Mouse (Mus musculus) left cerebral cortex, postnatal 4 days (tissue): Measurements from ENCODE around the gene Polr3gl. TPM values are rescaled to one million over a fixed set of nuclear protein-coding genes. Genes with fewer than 3 reads are reported as not detected.

Experiments used
- DNase-seq: peaks from one replicate; pipeline ENCODE4 v3.0.0-alpha.2; 2022
- intact Hi-C: fragments of 180-260 bp; cut with DNase I; formaldehyde crosslinking; loops from one replicate; pipeline ENCODE4 v1.15.1; 2025
- total RNA-seq, 2 experiments: library from RNA; stranded (reverse); gene quantifications; 2 replicates each; pipeline ENCODE4 v1.2.3; 2021

Polr3gl gene
- total RNA-seq, 2 experiments from 2014 or later, result 28.0 to 28.1 TPM

GRCm38 (mm10) chr3:96575272-96575984 is 18.6 kb downstream of the Polr3gl start:
- intact Hi-C loops, result no loop called here
- no peak for DNase-seq

GRCm38 (mm10) chr3:96573611-96574511 is 20.1 kb downstream of the Polr3gl start:
- no peak for DNase-seq
- intact Hi-C loops, result no loop called here

GRCm38 (mm10) chr3:96571896-96572698 is 21.9 kb downstream of the Polr3gl start:
- no peak for DNase-seq
- intact Hi-C loops, result no loop called here

- no peak for DNase-seq
- intact Hi-C loops, result no loop called here
These were observed 22.6 kb downstream of the Polr3gl start for GRCm38 (mm10) chr3:96571336-96571735.

DNA sequence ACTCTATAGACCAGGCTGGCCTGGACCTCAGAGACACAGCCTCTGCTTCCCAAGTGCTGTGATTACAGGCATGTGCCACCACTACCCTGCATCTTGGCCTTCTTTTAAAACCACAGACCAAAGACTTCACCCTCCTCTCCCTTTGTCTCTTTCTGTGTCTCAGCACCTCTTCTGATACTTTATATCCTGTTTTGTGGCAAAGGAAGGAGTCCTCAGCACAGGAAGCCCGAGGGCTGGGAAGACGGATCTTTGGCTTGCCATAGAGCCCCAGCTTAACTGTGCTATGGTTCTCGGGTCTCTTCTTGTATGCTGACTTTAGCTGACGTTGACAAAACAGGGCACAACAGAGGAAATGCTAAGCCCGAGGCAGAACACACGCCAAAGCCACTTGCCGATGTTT is 23.3 kb downstream of the Polr3gl start:
- DNase-seq, result no peak
- intact Hi-C loops, result no loop called here

DNA sequence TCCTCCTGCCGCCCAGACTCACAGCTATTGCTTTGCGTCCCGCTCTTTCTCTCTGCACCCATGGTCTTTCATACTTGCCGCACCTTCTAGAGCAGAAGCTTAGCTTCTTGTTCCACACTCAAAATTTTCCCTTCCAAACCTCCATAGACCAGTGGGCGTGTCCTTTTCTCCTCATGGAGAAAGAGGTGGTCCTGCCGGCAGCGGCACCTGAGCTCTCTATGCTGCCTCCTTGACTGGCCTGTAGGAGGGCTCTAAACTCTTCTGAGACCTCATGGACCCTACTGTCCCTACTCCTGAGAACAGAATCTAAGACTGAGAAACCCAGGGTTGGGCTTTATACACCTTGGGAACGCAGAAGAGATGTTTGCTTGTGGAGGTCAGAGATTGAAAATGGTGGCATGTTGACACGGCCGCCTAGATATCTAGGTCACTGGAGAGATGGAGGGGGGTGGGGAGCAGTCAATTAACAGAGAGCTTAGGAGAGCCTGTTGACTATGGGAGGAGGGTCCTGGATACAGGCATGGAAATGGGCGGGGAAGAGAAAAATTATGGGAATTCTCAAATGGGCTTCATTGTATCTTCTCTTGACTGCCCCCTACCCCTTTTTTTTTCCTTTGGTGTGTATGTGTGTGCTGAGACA is 23.9 kb downstream of the Polr3gl start:
- intact Hi-C loops, result no loop called here

GRCm38 (mm10) chr3:96569506-96569905 is 24.5 kb downstream of the Polr3gl start:
- intact Hi-C loops, result no loop called here
- no peak for DNase-seq

More for the DNA sequence above, 23.9 kb downstream of the Polr3gl start:
- DNase-seq, result no peak

- DNase-seq, result no peak
- intact Hi-C loops, result no loop called here
These were observed 25.4 kb downstream of the Polr3gl start for GRCm38 (mm10) chr3:96568605-96569004.

DNA sequence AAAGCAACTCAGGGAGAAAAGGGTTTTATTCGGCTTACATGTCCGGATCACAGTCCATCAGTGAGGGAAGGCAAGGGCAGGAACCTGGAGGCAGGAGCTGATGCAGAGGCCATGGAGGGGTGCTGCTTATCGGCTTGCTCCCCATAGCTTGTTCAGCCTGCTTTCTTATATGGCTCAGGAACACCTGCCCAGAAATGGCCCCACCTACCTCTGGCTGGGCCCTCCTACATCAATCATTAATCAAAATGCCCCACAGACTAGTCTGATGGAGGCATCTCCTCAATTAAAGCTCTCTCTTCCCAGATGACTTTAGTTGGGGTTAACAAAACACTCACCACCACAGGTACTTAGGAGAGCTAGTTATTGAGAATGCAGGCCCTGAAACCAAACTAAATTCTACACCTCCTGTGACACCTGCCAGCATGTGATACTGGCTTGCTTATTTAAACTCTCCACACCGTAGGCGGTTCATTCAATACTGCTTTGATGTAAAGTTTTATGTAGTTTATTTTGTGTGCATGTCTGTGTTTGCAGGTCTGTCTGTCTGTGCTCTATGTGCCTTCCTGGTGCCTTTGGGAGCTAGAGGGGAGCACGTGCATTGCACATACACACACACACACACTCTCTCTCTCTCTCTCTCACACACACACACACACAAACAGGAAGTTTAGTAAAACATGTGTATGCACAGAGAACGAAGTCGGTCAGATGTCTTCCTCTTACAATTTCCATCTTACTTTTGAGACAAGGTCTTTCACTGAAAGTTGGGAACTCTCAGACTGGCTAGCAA is 27.1 kb downstream of the Polr3gl start:
- no peak for DNase-seq
- intact Hi-C loops, result no loop called here

GRCm38 (mm10) chr3:96565105-96565504 is 28.9 kb downstream of the Polr3gl start:
- DNase-seq, result no peak
- intact Hi-C loops, result no loop called here

GRCm38 (mm10) chr3:96564633-96565032 is 29.3 kb downstream of the Polr3gl start:
- no peak for DNase-seq
- intact Hi-C loops, result no loop called here

DNA sequence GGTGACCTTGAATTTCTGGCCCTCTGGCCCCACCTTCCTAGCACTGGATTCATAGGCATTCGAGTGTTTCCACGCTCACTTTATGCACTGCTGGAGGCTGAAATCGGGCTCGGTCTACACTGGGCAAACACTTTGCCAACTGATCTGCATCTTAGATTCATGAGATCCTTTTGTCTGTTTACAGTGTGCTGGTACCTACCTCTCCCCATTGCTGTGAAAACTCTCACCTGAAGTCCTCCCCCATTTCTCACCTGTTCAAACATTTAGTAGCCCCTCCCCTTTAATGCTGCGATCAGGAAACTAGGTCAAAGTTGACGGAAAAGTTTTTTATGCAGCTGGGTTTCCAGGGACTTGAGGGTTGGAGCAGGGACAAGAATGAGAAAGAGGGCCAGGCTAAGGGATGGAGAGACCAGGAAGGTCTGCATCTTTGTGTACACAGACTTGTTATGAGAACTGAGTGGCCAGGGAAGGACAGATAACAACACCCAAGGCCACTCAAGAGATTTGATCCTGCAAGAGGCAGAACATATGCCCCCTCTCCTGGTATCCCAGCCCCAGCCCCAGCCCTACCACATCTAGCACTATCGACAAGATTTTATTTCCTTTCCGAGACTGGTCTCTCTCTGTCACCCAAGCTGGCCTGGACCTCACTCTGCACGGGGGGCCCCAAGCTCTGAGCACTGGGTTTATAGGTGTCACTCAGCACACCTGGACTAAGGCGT is 29.9 kb downstream of the Polr3gl start:
- no peak for DNase-seq
- intact Hi-C loops, result no loop called here

DNA sequence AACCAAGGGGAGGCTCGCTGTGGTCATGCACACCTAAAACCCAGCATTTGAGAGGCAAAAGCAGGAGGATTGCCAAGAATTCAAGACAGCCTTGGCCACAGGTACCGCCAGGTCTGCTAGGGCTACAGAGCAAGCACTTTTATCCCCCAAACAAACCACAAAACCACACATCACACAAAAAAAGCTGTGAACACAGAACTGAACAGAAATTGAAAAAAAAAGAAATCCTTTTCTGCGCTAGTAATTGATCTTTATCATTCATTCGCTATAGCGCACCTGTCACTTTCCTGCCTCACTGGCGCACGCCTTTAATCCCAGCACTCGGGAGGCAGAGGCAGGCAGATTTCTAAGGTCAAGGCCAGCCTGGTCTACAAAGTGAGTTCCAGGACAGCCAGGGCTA is 30.7 kb downstream of the Polr3gl start:
- no peak for DNase-seq
- intact Hi-C loops, result no loop called here

DNA sequence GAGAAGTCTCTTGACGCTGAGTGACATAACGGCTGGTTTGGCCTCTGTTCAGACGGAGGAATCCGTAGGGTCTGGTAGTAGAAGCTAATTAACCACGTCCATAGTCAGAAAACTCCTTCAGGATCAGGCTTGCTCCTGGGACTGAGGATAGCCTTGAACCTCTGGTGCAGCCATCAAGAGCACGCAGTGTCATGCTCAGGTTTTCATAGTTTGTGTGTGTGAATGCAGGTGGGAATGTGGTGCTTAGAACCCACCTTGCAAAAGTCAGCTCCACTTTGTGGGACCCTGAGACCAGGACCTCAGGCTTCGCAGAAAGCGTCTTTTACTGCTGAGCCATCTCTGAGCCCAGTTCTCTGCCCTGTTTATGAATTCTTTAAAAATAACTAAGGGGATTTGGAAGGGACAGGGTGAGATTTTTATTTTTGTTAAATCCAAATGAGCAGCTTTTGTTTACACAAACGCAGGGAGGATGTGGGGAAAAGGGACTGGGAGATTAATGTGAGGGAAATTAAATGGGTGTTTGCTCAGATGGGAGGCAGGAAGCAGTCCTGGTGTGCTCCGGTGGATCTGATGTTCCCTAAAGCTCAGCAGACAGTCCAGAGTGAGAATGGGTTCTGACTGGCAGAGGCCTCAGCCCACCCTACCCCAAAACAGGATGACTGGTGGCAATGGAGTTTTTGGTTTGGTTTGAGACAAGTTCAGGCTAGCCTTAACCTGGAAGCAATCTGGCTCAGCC is 31.9 kb downstream of the Polr3gl start:
- DNase-seq, result no peak
- intact Hi-C loops, result no loop called here

DNA sequence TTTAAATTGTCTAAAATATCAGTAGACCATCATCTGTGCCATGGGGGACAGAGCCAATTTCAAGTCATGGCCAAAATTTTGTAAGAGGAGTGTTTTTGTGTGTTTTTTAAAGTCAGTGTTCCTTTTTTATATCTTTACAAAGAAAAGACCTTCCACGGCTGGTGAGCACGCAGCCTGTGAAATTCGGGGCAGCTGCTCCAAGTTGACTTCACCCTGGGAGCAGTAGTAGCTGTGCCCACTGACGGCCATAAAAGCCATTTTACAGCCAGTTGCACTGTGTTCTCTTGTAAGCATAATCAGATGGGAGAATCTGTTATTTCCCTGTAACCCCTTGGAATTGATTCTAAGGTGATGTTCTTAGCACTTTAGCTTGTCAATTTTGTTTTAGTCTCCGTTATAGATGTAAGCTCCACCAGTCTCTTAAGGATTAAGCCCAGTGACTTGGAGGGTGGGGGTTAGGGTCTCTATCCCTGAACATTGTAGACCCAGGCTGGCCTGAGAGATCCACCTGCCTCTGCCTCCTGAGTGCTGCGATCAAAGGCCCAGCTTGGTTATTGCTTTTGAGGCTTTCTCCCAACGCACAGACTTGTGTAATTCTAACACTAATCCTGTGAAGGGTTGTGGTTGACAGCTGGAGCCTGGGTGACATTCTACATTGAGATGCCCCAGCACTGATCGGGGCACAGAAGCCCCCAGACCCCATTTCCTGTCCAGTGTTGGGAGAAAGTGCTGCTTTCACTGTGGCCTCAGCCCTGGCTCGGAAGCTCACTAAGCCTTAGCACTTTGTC is 32.9 kb downstream of the Polr3gl start:
- intact Hi-C loops, result no loop called here
- DNase-seq, result no peak

DNA sequence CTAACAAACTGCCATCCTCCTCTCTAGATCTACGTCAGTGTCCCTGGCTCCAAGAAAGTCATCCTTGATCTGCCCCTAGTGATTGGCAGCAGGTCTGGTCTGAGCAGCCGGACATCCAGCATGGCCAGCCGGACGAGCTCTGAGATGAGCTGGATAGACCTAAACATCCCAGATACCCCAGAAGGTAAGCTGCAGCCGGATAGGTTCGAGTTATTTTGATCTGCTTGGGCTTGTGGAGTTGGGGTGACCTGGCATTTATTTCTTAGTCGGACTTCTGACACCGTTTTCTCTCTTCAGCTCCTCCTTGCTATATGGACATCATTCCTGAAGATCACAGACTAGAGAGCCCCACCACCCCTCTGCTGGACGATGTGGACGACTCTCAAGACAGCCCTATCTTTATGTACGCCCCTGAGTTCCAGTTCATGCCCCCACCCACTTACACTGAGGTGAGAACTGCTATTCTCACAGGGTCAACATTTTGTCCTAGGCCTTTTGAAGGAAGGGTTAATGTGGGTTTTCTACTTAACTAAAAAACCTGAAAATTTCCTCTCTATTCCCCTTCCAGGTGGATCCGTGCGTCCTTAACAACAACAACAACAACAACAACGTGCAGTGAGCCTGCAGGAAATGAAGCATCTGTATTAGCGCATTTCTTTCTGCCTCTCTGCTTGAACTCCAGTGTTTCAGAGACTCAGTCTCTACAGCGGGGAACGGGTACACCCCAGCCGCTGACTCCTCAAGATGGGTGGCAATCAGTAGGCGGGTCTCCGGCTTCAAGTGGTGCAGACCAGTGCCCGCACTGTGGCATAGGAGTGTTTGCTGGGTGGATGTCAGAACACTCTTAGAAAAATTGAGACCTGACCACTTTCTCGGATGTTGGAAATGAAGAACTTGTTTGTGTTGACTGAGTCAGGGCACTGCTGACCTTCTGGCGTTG is 33.8 kb downstream of the Polr3gl start:
- intact Hi-C loops, result no loop called here
- DNase-seq, result no peak
